Mouse (Mus musculus) monocyte, adult 5-6 weeks (primary cell): ENCODE data around the gene Caskin2. TPM values are rescaled to one million over a fixed set of nuclear protein-coding genes. Genes with fewer than 3 reads are reported as not detected.

Source experiments
- ATAC-seq: fragments of 153-309, 156-312 bp; replicated peaks from 2 replicates; pipeline ENCODE4 v1.8.0; 2017; ENCODE audit warnings: mild to moderate bottlenecking; ENCODE audit not compliant: low TSS enrichment, insufficient number of reproducible peaks, severe bottlenecking, poor library complexity, low FRiP score
- total RNA-seq: library from RNA; stranded (forward); fragments of 200-1000, 200-491, 200-594 nt; gene quantifications from 3 replicates; pipeline ENCODE4 v1.2.3, GENCODE M21; 2017

Caskin2 gene
- total RNA-seq, 1 experiment from 2014 or later, result 0.19 TPM

DNA sequence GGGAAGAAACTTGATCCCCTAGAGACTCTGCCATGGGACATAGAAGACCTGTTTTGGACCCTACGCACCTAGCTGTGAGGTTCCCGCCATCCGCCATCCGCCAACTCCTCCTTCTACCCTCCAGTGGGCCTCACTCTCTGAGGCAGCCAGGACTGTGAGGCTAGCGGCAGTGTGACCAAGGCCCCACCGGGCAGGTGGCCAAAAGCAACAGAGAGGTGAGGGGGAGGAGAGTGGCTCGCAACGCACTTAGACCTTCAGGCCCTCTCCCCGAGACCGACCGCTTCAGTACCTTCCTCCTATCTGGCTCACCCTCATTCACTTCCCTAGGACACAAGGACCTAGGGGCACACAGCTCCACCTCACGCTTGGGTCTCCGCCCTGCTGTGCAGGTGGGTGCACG is 3.1 kb downstream of the Caskin2 start:
- ATAC-seq, result no peak

DNA sequence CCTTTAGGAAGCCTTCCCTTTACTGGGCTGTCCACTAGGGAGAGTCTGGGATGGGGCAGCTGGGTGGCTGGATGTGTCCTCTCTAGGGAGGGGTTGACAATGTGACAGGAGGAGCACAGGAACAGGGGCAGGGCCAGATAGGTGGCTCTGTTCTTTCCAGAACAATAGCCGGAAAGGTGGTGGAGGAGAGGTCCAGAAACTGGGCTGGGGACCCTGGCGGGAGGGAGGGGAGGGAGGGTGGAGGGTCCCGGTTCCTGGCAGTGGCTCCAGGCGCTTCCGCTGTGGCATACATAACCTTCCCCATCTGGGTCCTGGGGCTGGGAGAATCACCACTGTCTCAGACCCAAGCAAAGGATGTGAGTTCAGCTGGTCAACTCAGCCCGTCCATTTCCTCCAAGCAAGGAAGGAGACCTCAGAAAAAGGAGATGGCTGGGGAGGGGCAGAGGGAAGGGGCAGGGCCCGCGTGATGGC is 4.1 kb downstream of the Caskin2 start:
- ATAC-seq, result no peak

GRCm38 (mm10) chr11:115808696-115809310 is 4.6 kb downstream of the Caskin2 start:
- no peak for ATAC-seq

DNA sequence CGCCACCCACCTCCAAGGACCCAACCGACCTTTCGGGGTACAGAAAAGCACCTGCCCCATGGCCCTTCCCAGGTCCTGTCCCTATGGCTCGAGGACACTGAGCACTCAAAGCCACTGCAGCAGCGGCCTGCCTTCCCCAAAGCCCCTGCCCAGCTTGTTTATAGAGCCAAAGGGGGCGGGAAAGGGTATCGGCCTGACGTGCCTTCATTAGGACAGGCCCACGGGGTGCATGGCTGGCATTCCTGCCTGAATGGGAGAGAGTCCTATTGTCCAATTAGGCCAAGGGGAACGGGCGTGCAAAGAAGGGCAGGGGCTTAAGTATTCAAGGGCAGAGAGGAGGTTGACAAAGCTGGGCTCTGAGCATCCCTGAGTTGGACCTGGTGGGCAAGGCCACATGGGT is 5.5 kb downstream of the Caskin2 start:
- no peak for ATAC-seq

- no peak for ATAC-seq
Observed at GRCm38 (mm10) chr11:115807306-115807705, 6.1 kb downstream of the Caskin2 start.

GRCm38 (mm10) chr11:115806154-115806553 is 7.3 kb downstream of the Caskin2 start:
- no peak for ATAC-seq

GRCm38 (mm10) chr11:115805005-115805404 is 8.4 kb downstream of the Caskin2 start:
- ATAC-seq, result no peak

DNA sequence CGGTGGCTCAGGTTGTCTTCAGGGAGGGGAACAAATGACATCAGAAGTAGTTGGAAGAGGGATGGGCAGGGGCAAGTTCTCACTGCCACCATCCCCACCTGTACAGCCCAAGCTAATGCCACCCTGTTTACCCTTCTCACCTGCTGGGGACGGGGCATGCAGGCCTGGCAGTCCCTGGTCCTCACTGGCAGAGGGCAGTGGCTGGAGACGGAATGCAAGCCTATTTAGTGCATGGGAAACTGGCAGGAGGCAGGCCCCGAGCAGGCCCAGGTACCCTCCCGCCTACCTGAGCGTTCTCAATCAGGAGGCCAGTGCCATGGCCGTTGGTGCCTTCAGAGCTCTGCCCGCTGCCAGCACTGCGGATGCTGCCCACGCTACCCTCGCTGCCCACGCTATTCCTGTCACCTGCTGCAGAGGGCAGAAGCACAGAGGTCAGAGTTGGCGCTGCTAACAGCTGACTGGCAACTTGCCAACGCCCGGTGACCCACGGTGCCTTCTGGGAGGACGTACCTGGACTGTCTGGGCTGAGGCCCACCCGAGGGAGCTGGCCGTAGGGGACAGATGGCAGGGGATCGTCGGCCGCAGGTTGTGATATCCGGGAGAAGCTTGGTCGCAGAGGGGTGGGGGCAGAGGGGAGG is 10.2 kb downstream of the Caskin2 start:
- no peak for ATAC-seq

GRCm38 (mm10) chr11:115800981-115801380 is 12.5 kb downstream of the Caskin2 start:
- no peak for ATAC-seq

DNA sequence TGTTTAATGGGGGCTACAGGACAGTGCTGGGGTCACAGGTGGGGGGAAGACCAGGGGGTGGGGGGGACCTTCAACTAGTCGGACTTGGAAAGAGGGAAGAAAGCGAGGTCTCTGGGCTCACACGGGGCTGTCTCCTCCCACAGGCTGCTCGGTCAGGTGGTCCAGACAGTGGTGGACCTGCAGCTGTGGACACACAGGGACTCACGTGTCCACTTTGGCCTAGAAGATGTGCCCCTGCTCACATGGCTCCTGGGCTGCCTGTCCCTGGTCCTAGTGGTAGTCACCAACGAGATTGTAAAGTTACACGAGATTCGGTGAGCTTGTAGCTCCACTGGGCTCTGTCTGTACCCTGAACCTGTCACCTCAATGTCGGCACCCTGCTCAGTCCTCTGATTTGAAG is 15.8 kb downstream of the Caskin2 start:
- no peak for ATAC-seq

GRCm38 (mm10) chr11:115796898-115797297 is 16.5 kb downstream of the Caskin2 start:
- ATAC-seq, result no peak

- no peak for ATAC-seq
Observed at GRCm38 (mm10) chr11:115792353-115792752, 21.1 kb downstream of the Caskin2 start.

- no peak for ATAC-seq
Observed at GRCm38 (mm10) chr11:115791919-115792318, 21.5 kb downstream of the Caskin2 start.

DNA sequence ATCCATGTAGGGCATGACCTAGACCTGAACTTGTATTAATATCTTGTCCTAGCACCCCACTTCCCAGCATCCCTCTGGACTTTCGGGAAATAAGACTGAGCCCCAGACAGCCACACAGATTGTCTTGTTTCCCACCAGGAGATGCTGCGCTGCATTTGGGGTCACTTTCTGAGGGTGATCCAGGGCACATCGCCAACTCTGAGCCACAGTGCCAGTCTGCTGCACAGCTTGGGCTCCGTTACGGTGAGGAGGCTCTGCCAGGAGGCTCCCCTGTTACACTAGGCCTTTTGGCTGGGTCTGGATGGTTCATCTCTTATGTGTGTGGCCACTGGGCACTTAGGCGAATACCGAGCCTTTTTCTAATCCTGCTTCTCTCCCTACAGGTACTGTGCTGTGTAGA is 23.7 kb downstream of the Caskin2 start:
- ATAC-seq, result no peak

DNA sequence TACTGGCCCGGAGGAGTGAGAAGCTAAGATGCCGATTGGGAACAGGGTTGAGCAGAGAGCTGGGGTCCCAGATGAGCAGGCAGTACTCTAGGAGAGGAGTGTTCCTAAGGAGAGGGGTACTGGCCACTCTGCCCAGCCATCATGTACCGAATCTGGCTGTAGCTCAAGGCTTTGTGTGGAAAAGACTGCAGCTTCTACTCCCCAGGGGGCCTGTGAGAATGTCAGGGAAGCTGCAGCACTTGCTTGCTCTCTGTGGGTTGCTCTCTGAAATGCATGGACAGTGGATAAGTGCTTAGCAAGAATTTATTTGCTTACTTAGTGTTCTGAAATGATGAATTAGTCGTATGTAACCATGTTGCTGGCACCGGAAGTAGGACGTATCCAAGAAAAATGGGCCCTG is 27.0 kb downstream of the Caskin2 start:
- ATAC-seq, result no peak

- ATAC-seq, result no peak
Observed at GRCm38 (mm10) chr11:115780141-115781070, 33.0 kb downstream of the Caskin2 start.

DNA sequence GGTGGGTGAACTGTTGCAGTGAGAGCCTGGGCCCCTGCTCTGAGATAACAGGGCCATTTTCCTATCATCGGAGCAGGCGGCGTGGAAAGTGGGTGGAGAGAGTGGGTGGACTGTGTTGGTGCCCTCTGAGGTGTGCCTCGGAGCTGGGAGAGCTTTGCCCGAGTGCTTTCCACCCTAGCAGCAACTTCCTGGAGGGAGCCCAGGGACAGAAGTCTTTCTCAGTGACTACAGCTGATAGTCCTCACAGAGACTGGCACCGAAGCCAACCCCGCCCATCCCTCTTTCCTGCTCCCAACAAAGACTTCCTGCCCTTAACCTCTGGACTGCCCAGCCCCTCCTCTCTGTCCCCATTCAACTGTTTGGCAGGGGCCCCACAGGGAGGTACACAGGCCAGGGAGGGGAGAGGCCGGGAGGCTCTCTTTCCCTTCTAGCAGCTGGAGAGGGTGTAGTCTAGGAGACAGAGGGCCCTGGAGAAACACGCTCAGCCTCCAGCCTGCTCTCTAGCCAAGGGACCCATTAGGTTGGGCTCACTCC is 34.3 kb downstream of the Caskin2 start:
- ATAC-seq, result no peak

- no peak for ATAC-seq
Observed at GRCm38 (mm10) chr11:115777487-115778335, 35.7 kb downstream of the Caskin2 start.
